Mouse (Mus musculus) embryonic fibroblast, embryonic 13.5 days (primary cell): ENCODE measurements around the gene Nenf.

Experiments used
- CTCF ChIP-seq: IDR thresholded peaks from 2 replicates; pipeline ENCODE4 v1.5.1; 2011; ENCODE audit warnings: mild to moderate bottlenecking, control low read depth, low read length, moderate library complexity, borderline replicate concordance; ENCODE audit not compliant: insufficient read depth
- POLR2A ChIP-seq: IDR thresholded peaks from 2 replicates; pipeline ENCODE4 v1.6.1; 2011; ENCODE audit warnings: low read depth, mild to moderate bottlenecking, control low read depth, low read length, moderate library complexity

GRCm38 (mm10) chr1:191257351-191257771 lies 60.6 kb downstream of the Nenf start:
- TF ChIP-seq POLR2A (no peak), CTCF (no peak)
